Mouse (Mus musculus) monocyte, adult 2 months (primary cell): ENCODE data around the gene Polr2j.

Experiments used
- DNase-seq, 2 experiments: peaks; one replicate each; pipeline ENCODE4 v3.0.0; 2022; ENCODE audit warnings: low spot score in 2 of 2, low read depth in 1 of 2

Gene Polr2j

DNA sequence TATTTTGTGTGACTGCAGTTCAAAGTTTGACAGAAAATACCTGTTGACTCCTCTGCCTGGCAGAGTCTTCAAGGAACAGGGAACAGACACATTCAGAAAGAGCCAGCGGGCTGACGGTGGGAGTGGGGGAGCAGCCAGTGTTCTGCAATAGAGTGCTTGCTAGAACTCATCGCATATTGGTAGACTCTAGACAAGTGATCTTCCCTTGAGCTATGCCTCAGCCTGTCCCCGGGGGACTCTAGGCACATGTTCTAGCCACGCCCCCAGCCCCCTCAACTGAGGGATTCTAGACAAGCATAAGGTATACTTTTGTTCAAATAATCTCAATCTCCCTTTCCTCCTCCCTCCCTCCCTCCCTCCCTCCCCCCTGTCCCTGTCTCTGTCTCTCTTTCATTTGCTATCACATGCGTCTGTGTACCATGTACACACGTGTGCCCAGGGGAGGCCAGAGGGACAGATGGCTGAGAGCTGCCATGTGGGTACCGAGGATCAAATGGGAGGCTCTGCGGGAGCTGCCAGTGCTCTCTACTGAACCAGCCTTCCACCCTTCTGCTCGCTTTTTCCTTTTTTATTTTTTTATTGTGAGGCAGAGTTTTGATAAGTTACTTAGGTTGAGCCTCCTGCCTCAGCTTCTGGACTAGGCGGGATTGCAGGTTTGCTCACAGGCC is 47.5 kb downstream of the Polr2j start:
- DNase-seq = no peak

DNA sequence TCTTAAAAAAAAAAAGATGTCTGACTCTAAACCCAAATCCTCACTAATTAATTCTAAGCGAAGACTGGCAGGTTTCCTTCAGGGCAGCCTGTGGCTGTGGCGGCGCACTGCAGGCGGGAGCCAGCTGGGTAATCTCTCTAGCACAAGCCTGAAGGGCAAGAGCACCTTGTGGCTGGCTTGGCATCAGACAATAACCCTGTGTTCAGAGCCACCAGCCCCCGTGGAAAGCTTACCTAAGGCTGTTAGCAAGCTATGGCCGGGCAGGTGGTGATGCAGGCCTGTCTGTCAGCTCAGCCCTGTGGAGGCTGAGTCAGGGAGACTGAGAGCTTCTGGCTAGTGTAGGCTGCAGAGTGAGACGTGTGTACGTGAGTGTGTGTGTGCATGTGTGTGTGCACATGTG is 48.8 kb downstream of the Polr2j start:
- no peak for DNase-seq

DNA sequence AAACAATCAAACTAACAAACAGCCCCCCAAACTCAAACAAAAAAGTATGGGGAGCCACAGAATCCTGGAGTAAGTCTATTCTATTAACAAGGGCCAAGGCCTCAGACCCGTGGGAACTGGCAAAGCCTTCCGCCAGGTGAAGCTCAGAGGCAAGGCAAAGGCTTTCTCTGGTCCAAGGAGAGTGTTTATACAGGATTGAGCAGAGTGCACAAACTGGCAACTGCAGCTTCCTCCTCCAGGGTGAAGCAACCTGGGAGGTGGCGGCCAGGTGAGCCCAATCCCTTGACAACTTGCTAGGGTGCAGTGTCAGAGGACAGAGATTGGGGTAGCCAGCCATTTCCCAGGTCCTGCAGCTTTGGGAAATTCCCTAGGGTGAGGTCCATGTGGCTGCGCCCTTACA is 50.9 kb downstream of the Polr2j start:
- DNase-seq = no peak

DNA sequence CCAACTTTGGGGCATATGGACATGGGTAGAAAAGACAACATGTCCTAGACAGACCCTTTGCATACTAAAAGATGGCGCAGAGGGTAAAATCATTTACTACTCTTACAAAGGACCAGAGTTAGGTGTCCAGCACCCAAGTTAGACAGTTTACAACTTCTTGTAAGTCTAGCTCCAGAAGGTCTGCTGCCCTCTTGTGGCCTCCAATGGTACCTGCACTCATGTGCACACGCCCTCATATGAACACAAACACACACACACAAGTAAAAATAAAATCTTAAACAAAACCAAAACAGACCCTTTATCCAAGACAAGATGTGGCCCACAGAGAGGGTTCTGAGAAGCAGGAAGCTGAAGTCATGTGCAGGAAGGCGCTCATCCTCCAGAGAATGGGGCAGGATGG is 51.6 kb downstream of the Polr2j start:
- no peak for DNase-seq

DNA sequence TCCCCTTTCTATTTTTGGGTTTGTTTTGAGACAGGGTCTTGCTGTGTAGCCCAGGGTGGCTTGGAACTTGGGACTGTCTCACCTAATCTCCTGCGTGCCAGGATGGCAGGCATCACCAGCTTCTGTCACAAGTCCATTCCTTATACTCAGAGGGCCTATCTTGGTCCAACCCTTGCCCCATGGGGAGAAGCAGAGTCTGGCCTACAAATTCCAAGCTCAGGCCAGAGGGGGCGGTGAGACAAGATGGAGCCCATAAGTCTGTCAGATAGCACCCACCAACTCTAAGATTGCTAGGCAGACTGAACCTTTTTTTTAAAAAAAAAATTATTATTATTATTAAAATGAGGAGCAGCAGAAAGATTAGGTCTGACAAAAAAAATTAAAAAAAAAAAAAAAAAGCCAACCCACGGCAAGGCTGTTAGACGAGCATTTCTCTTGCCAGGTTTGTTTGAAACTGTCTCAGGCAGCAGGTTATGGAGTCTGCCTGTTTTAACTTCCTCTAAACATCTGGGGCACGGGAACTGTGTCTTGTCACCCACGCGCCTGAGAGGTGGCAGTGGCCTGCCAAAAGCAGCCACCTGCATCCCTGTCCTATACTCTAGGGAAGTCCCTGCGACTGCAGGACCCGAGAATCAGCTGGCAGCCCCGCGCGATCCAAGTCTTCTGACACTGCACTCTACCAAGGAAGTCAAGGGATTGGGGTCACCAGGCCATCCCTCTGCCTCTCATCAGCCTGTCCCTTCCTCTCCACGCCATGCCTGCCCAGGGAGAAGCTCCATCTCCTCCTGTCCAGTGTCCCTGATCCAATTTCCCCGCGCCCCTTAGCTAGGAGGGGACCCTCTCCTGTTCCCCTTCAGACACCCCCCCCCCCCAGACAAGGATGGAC is 53.4 kb downstream of the Polr2j start:
- peak in 1 of 2 experiments; percentile 54 for DNase-seq

DNA sequence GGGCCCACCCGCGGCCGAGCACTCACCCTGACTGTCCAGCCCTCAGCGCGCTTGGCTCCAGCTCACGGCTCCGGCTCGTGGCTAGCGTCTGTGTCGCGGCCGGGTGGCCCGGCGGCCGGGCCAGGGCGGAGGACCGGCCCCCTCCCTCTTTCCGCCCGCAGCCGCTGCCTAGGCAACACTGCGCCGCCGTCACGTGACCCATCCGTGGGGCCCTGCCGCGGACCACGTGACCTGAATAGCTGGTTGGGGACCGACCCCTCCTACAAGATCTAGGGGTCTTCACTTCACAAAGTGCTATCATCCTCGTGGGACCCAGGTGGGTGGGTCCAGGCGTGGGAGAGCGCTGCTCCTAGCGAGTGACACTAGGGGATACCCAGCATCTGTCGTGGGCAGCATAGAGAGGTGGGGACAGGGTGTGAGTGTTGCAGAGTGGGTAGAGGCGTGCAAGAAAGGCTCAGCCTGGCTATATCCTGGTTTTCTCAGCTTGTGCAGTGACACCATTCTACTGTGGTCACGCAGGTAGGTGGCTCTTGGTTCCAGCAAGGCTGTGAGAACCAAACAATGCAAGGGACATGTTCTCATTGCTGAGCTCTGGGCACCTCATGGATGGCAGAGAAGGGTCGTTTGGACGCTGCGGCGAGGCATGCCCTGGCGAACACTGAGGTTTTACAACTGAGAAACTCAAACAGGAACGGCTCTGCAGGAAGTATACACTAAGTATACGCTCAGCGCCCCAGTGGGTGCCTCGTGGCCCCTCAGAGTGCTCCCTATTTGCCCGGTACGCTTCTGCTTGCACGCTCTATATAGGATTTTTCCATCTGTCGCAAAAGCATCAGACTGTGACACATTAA is 54.3 kb downstream of the Polr2j start, which contains the start of gene Orai2:
Orai2 (minus strand) TSS at position 202 of the 851 bp plus-strand sequence.
- DNase-seq = peak in 1 of 2 experiments; percentile 75

DNA sequence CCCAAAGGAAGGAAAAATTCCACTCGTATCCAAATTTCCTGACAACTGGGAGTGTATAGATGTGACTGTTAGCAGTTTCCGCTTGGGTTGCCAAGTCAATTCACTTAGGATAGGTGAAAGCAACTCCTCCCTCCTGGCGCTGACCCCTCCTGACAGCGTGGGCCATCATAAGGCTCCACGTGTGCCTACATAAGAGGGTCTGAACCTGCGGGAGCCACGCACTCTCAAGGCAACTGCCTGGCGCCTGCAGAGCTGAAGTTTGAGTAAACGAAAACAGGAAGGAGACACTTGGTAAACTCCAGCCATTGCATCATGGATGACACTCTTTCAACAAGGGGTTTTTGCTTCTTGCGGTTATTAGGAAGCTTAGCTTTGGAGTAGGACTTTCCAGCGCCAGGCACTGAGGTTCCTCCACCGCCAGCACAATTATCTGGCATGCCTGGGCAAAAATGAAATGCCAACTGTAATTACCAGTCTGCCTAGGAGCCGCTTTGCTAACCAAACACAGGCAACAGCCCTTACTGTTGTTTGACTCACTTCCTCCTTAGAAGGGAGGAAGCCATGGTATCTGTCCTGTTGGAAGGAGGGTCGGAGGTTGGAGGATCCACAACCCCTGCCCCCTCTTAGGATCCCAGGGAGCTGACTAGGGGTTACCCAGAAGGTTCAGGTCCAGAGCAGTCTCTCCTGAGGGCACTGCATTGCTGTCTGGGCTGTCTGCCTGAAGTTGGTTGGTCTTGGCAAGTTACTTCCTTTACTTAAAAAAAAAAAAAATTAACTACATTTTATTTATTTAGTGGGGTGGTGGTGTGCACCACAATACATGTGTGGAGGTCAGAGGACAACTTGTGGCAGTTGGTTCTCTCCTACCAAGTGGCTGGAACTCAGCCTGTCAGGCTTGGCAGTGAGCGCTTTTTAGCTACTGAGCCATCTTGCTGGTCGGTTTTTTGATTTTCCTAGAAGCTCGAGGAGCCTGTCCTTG is 55.2 kb downstream of the Polr2j start:
- peak; percentile 55 to 66 for DNase-seq
